ENCODE assay signal across 9 mouse cellular contexts in genomic region chr3:131109066-131109685, GRCm38 (mm10). TPM values are rescaled to one million over a fixed set of nuclear protein-coding genes. Genes with fewer than 3 reads are reported as not detected.
DNase-seq lines count a peak whose midpoint lies in the region; ATAC-seq lines count a peak whose summit lies in the region.
"Had no signal": no experiment of that assay in that cellular context is flagged by ENCODE, and none has a peak within 500 bp of the region (broad histone marks: within the 10 kb centered on the region; RNA-seq: fewer than 3 reads in every experiment).

No protein-coding gene starts in this region.

- DNase-seq in heart, postnatal 4 days, result no peak
- DNase-seq in thymus, postnatal 25 days, result peak; percentile 30
- no peak for DNase-seq in thymus, postnatal 10 days (ENCODE audit: low spot score in 2 of 2)
- no peak for DNase-seq in right cerebral cortex, adult 18-20 months
- DNase-seq in urinary bladder, postnatal 14 days (ENCODE audit: low spot score), result no peak
- DNase-seq in right cerebral cortex, postnatal 25 days, result no peak
- DNase-seq: lung, postnatal 10 days had no signal

- H3K4me1 ChIP-seq in heart, embryonic 12.5 days (replicated peaks), result peaks cover 29% of the 10 kb centered on the region
- H3K4me1 ChIP-seq in limb, embryonic 13.5 days, result peaks cover 57% of the 10 kb centered on the region

- peak overlapping the region; percentile 64 for H3K4me3 ChIP-seq in heart, embryonic 12.5 days
- peak overlapping the region; percentile 70 for H3K4me3 ChIP-seq in limb, embryonic 13.5 days

- no peak overlapping the region for H3K9ac ChIP-seq in heart, embryonic 12.5 days
- H3K9ac ChIP-seq in limb, embryonic 13.5 days, result peak overlapping the region; percentile 14

- H3K4me2 ChIP-seq in heart, embryonic 12.5 days, result peak overlapping the region; percentile 97
- H3K4me2 ChIP-seq in limb, embryonic 13.5 days (replicated peaks), result peak overlapping the region; percentile 95

- H3K27me3 ChIP-seq in heart, embryonic 12.5 days (replicated peaks), result peaks cover 24% of the 10 kb centered on the region
- H3K27me3 ChIP-seq in limb, embryonic 13.5 days, result peaks cover 53% of the 10 kb centered on the region

- WGBS in heart, embryonic 12.5 days, result under 1% methylated on average over 15 of the region's 15 CpGs
- WGBS in limb, embryonic 13.5 days, result 1% methylated on average over 15 of the region's 15 CpGs

- no peak overlapping the region for H3K27ac ChIP-seq in heart, embryonic 12.5 days (ENCODE audit: poor library complexity, severe bottlenecking)
- H3K27ac ChIP-seq in limb, embryonic 13.5 days, result no peak overlapping the region

- H3K9me3 ChIP-seq in heart, embryonic 12.5 days (replicated peaks), result no peaks in the 10 kb centered on the region
- no peaks in the 10 kb centered on the region for H3K9me3 ChIP-seq in limb, embryonic 13.5 days

- no peak for ATAC-seq in heart, embryonic 12.5 days (ENCODE audit: insufficient number of reproducible peaks, low FRiP score)
- no peak for ATAC-seq in limb, embryonic 13.5 days (ENCODE audit: low FRiP score, low read depth)

- H3K36me3 ChIP-seq in heart, embryonic 12.5 days, result no peaks in the 10 kb centered on the region
- no peaks in the 10 kb centered on the region for H3K36me3 ChIP-seq in limb, embryonic 13.5 days

RNA-seq across cellular contexts. Expression of gene Lef1, which starts 1.1 kb away (rescaled TPM):
- 18.7 and 21.2 TPM in 2 replicates for polyA plus RNA-seq in heart, embryonic 12.5 days (2016; fragmentation: Nextera tagmentation; extraction: Ambion mirVana)
- total RNA-seq in heart, postnatal 4 days (2021), result 1 to 10 TPM in 1 of 2 experiments, under 1 TPM in 1; 0.67 to 1.1 TPM
- polyA plus RNA-seq in limb, embryonic 13.5 days (2015; fragmentation: Nextera tagmentation; extraction: Ambion mirVana), result 47.9 and 52.0 TPM in 2 replicates
